Mouse (Mus musculus) bone marrow macrophage, adult 2 months (primary cell): ENCODE measurements around the gene Cd40. TPM values are rescaled to one million over a fixed set of nuclear protein-coding genes. Genes with fewer than 3 reads are reported as not detected.

Experiments used
- H3K27ac ChIP-seq: 2 replicates; pipeline ENCODE4 v1.5.1; 2012; ENCODE audit warnings: low read depth, low read length; ENCODE audit not compliant: insufficient read depth
- H3K4me1 ChIP-seq: 2 replicates; pipeline ENCODE4 v1.6.1; 2012; ENCODE audit warnings: low read length; ENCODE audit not compliant: control insufficient read depth, insufficient read depth
- H3K4me3 ChIP-seq: 2 replicates; pipeline ENCODE4 v1.5.1; 2012; ENCODE audit warnings: mild to moderate bottlenecking, low read length, moderate library complexity; ENCODE audit not compliant: insufficient read depth
- CTCF ChIP-seq: IDR thresholded peaks from 2 replicates; pipeline ENCODE4 v1.5.1; 2012; ENCODE audit warnings: low read depth, mild to moderate bottlenecking, low read length, moderate library complexity
- POLR2A ChIP-seq: IDR thresholded peaks from 2 replicates; pipeline ENCODE4 v1.6.1; 2012; ENCODE audit warnings: mild to moderate bottlenecking, low read depth, low read length, borderline replicate concordance
- polyA plus RNA-seq: library from polyadenylated mRNA; stranded (reverse); fragments of >200 nt; gene quantifications from 2 replicates; pipeline ENCODE4 v1.2.4, GENCODE M21; 2012; ENCODE audit not compliant: missing spikeins, insufficient read depth, insufficient read length

The Cd40 gene
- polyA plus RNA-seq = 20.4 and 29.2 TPM in 2 replicates

DNA sequence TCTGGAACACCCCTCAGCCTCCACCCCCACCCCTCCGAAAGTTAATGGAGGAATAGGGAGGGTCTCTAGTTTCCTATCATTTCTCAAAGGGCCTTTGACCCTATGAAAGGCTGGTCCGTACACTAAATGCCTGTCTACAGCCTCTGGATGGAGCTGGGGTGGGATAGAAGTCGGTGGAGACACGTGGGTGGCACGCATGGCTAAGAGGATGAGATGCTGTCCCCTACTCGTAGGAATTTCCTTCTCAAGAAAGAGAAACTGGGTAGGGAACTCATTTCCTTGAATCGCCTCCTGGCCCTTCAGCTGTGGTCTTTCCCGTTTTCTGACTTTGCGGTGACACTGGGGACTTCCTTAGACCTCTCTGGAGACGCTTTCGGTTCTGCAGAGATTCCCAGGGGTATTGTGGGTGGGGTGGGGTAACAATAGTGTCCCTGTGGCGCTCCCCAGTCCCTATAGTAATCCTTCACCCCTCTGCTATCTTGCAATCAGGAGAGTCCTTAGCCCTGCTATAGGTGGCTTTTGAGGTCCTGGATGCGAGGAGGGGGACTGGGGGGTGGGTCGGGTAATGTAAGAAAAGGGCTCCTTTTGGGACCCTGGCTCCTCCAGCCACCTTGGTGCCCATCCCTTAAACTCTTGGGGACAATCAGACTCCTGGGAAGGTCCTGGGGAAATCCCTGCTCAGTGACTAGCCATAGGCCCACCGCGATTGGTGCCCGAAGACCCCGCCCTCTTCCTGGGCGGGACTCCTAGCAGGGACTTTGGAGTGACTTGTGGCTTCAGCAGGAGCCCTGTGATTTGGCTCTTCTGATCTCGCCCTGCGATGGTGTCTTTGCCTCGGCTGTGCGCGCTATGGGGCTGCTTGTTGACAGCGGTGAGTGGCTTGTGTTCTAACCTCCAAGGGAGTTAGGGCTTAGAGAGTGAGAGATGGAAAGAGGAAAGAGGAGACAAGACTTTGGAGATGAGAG lies at the start of gene Cd40:
Cd40 (plus strand) TSS at position 740 of the 965 bp plus-strand sequence.
- TF ChIP-seq CTCF (no peak), POLR2A (no peak)
- H3K4me3 ChIP-seq = peak within 1 kb of the TSS; percentile 61
- H3K4me1 ChIP-seq = peaks cover 24% of the 10 kb centered on the region
- peak within 1 kb of the TSS; percentile 43 for H3K27ac ChIP-seq

DNA sequence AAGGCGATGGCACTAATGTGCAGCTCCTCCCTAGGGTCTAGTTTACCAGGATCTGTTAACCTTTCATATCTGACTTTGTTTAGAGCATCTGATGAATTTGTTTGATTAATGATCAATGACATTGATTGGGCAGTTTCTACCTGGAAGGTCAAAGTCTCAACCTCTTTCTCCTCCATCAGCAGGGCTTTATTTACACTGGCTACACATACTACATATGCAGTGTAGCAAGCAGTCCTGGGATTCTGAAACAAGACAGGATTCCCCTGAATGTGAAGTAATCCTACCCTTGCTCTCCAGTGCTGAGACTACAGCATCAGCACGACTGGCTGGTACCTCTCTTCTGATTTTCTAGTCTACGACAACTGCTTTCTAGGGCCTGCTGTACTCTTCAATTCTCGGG lies 48.6 kb upstream of the Cd40 start:
- Histone ChIP-seq H3K27ac (no peak overlapping the region), H3K4me3 (no peak overlapping the region), H3K4me1 (no peaks in the 10 kb centered on the region)
- TF ChIP-seq CTCF (no peak), POLR2A (no peak)

DNA sequence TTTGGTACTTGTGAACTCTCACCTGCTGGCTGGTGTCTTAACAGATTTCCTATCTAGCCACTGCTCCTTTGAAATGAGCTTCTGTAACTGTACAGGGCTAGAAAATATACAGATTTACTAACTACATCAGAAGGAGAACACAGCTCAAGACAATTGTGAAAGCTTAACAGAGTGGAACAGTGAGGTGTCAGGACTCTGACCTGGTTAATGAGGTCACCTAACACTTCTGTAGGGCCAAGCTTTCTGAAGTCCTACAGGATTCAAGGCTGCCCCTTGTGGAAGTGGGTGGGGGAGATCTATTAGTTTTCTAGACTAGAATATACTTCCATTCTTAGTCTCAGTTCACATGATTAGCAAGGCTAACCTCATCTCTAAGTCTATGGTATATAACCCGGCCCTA lies 47.4 kb upstream of the Cd40 start:
- no peak overlapping the region for H3K4me3 ChIP-seq
- TF ChIP-seq CTCF (no peak), POLR2A (no peak)
- H3K4me1 ChIP-seq = no peaks in the 10 kb centered on the region
- H3K27ac ChIP-seq = no peak overlapping the region

DNA sequence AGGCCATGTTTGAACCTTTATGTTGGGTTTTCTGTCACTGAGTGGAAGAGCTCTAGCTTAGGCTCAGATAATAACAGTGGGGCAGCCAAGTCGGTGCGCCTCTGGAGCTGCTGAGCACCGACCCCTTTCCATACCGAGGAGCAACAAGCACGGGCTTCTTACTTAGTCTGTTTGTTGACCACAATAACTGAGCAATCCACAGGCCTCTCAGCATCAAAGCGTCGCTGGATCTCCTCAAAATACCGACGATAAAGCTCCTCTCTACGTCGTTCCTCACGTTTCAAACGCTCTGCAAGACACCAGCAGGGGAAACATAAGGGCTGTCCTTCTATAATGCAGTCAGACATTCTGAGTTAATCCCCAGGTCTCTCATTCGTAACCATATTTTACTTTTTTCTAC lies 46.3 kb upstream of the Cd40 start:
- Histone ChIP-seq H3K27ac (no peak overlapping the region), H3K4me3 (no peak overlapping the region), H3K4me1 (peaks cover under 1% of the 10 kb centered on the region; the same call in 1 of the 2 replicates)
- TF ChIP-seq POLR2A = no peak
- TF ChIP-seq CTCF = no peak

DNA sequence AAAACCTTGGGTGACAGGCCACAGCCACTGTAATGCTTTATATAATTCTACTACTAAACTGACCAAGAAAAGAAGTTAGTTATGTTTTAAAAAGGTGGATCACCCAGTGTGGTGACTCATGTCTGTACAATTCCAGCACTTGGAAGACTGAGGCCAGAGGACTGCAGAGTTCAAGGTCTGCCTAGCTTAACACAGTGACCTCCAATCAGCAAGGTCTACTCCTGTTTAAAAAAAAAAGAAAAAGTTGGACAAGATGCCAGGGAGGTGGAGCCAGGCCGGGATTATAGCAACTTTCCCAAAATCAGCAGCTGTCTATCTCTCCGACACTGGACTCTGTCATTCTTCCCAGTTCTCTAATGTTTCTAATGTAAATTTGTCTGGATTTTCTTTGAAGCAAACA lies 45.8 kb upstream of the Cd40 start:
- Histone ChIP-seq H3K27ac (no peak overlapping the region), H3K4me1 (peaks cover 4% of the 10 kb centered on the region), H3K4me3 (no peak overlapping the region)
- TF ChIP-seq POLR2A = no peak
- no peak for TF ChIP-seq CTCF

DNA sequence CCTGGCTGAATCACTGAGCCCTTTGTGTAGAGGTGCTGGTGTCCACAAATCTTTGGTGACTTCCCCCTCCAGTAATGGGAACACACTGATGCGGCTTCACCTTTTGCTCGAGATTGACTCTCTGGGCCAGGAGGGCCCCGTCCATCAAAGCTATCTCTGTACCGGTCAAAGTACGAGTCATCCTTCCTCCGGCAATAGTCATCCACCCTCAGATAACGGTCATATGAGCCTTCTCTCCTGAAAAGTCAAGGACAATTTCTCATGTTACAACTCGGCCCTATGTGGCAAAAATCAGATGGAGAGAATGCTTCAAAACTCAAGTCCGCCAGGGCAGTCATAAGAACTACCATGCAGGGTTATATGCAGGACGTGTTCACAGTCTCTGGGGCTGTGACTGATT lies 45.1 kb upstream of the Cd40 start:
- peaks cover 10% of the 10 kb centered on the region for H3K4me1 ChIP-seq
- TF ChIP-seq POLR2A (no peak), CTCF (no peak)
- no peak overlapping the region for H3K4me3 ChIP-seq
- no peak overlapping the region for H3K27ac ChIP-seq

DNA sequence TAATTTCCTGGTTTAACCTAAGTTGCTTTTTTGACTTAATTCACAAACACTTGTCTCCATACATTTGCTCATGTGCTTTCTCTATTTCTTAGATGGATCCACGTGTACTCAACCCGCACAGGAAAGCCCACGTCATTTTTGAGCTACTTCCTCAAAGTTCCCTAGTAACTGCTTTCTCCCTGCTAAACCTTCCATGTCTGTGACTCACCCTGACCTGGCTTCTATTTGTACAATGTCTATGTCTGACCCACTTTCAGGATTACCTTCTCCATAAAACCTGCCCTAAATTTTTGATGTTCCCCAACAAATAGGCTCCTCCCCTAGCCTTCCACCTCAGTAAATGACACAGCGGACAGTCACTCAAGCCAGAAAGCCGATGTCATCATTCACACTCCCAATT lies 40.5 kb upstream of the Cd40 start:
- no peak for TF ChIP-seq CTCF
- no peak for TF ChIP-seq POLR2A
- Histone ChIP-seq H3K4me1 (peaks cover 12% of the 10 kb centered on the region), H3K4me3 (no peak overlapping the region), H3K27ac (no peak overlapping the region)

DNA sequence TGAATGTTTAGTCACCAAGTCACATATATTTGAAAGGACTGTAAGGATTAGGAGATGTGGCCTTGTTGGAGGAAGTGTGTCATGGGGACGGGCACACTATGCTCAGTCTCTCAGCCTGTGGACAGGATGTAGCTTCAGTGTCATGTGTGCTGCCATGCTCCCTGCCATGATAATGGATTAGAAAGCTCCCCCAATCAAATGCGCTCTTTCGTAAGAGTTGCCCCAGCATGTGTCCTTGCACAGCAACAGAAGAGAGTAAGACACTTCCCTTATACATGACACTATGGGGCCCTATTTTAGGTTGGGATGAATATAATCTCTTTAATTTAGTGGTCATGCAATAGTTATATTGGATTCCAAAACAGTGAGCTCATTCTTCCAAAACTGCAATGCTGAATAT lies 34.9 kb upstream of the Cd40 start:
- TF ChIP-seq CTCF (no peak), POLR2A (no peak)
- Histone ChIP-seq H3K27ac (peak overlapping the region; percentile 29; the same call in 1 of the 2 replicates), H3K4me3 (no peak overlapping the region), H3K4me1 (peaks cover 18% of the 10 kb centered on the region)

DNA sequence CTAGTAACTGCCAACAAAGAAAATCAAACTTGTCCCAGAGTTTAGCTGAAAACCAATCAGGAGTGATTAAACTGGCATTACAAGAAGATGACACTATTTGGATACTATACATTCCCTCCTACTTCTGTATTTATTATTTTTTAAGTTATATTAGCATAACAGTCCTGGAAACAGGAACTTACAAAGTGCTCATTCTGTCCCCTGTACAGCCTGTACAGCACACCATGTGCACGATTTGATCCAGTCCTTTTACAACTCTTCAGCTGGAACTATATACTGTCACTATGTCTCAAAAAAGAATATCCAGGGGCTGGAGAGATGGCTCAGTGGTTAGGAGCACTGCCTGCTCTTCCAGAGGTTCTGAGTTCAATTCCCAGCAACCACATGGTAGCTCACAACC lies 28.3 kb upstream of the Cd40 start:
- TF ChIP-seq CTCF (no peak), POLR2A (no peak)
- Histone ChIP-seq H3K27ac (no peak overlapping the region), H3K4me1 (peaks cover 25% of the 10 kb centered on the region), H3K4me3 (no peak overlapping the region)

DNA sequence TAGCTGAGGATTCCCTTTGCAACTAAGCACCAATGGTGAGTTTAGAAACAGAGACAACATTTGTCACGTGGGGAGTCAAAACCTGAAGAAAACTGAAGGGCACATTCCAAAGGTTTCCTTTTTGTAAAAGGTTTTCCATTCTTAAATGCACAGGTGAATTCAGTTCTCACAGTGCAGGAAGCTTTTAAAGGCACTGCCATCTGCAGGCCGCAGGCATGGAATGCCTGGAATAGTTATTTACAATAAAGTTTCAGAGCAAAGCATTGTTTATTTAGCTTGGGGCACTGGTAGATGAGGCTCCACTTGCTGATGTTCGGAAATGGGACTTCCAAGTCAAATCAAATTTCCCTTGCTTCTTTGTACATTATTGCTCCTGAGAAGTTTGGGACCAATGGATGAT lies 22.9 kb upstream of the Cd40 start:
- no peak overlapping the region for H3K4me3 ChIP-seq
- no peak overlapping the region for H3K27ac ChIP-seq
- TF ChIP-seq POLR2A = no peak
- no peak for TF ChIP-seq CTCF
- H3K4me1 ChIP-seq = peaks cover 30% of the 10 kb centered on the region
